Mouse (Mus musculus) 3134 (cell line): ENCODE measurements around the gene Pheta1.

Experiments used
- DNase-seq: peaks from one replicate; pipeline ENCODE4 v3.0.0-alpha.2; 2011; ENCODE audit warnings: low spot score; ENCODE audit not compliant: insufficient read length; ENCODE audit errors: extremely low read depth

Pheta1 gene

DNA sequence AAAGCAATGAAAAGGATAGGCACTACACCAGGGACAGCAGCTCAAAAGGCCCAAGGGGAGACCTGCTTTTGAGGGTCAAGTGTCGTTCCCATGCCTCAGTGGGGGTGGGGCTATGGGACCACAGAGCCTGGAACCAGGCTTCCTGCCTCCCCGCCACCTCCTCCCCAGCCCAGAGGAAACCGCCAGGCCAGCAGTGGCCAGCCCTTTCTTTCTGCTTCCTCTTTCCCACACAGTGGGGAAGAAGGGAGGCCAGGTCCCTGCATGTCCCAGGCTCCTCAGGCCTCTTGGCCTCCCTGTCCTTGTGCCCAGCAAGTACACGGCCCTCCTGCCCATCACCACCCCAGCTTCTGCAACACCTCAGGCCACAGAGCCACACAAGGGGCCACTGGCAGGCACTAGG is 24.7 kb upstream of the Pheta1 start:
- no peak for DNase-seq

DNA sequence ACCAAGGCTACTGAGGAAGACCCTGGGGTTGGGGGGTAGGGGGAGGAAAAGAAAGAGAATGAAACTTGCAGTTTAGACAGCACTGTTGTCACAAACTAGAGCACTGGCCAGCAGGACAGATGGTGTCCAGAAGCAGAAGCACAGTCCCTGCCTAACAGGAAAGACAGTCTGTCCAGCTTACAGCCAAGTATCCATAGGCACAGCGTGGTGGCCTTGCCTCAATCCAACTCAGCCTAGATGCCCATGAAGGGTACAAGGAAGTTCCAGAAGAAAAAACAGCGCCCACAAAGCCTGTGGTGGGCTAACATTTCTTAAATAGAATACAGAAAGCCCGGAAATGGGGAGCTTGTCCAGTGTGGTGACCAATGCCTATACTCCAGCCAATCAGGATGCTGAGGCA is 23.2 kb upstream of the Pheta1 start:
- no peak for DNase-seq

DNA sequence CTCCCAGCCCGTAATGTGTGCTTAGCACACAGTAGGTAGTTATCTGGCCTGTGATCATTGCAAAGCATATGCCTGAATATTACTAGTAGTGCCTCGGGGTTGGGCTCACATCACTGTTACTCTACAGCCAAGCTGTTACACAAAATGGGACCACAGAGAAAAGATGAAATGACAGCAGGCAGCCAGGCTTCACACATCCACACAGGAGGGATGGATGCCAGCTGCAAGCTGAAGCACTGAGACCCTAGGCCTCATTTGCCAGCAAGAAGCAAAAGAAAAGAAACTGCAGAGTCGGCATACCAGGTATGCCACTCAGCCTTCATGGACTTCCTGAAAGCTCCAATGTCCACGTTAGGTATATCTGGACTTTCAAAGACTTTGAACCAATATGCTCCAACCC is 20.9 kb upstream of the Pheta1 start:
- DNase-seq, result no peak

DNA sequence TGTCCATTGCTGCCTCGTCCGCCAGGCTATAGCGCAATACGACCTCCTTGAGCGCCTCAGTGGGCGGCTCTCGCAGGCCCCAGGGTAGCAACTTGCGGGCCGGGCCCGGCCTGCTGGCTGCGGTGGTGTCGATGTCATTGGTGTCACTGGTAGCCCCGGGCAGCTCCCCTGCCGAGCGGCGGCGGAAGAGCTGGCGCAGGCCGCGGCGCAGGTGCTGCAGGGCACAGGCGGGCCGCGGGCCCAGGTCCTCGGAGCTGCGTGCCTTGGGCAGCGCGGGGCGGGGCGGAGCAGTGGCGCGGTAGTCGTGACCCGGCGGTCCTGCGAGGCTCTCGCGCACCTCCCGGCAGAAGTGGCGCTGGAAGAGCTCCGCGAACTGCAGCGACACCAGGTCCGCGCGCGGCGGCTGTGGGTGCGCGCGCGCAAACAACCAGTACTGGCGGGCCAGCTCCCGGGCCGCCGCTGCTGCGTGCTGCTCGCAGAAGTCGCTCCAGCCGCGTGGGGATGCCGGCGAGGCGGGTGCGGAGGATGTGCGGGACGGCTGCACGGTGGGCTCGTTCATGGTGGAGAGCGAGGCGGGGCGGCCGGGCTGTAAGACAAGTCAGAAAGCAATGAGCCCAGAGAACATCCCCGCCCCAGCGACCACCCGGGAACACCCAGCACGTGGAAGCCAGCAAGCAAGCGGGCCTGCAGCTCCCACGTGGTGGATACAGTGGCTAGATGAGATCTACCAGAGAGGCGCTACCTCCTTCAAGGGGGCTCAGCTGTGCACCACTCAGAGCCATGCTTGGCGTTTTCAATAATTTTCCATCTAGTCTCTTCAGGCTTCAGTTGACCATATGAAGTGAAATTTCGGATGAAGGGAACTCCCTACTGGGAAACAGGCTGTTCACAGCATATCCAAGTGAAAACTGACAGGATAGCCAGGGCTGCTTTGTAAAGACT is 20.0 kb upstream of the Pheta1 start:
- no peak for DNase-seq

DNA sequence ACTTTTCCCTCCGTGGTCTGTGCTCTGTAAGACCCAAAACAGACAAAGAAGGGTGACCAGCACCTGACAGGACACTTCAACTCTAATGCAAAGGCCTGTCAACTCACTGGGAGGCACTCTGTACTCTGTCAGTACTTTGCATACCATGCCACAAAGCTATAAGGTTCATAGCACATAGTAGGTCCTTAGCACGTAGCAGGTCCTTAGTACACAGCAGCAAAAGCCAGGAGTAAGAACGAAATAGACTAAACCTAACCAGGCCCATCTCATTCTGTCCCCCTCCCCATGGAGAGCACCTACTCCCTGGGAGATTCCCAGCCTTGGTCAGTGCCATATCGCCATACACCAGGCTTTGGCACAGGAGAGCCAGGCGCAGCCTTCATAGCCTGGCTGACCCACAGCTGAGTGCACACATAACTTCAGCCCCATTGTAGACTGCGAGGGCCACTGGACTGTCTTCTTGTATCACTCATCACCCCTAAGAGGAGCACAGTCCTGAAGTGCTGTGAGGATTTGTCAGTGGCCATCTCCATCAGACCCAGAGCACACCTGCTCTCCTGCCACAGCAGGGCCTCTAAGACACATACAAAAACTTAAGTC is 17.7 kb upstream of the Pheta1 start:
- no peak for DNase-seq

DNA sequence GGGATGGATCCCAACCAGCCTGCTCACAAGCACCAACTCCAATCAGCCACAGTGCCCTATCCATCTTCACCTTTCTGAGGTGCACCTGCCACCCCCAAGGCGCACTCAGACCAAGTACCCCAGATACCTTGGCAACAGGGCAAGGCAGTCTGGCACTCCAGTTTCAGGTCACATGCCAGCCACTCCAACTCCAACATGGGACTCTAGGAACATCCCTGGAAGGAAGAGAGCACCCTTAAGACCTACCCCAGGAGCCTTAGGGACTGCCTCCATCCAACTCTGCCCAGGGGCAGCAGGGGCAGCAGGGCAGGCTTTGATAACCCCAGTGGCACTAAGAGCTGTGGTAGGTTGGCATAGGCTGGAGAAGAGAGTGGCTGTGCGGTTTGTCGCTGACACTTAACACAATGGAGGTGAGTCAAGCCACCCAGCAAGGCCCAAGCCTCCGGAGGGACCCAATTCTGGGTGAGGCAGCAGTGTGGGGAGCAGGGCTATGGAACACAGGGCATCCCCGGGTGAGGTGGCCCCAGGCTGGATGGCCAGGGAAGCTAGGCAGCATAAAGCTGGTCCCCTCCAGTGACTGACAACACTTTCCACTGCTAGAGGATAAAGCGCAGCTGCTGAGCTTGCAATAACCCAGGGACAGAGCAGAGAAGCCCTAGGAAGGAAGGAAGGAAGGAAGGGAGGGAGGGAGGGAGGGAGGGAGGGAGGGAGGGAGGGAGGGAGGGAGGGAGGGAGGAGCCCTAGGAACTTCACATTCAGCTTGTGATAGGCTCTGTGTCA is 16.2 kb upstream of the Pheta1 start:
- no peak for DNase-seq

DNA sequence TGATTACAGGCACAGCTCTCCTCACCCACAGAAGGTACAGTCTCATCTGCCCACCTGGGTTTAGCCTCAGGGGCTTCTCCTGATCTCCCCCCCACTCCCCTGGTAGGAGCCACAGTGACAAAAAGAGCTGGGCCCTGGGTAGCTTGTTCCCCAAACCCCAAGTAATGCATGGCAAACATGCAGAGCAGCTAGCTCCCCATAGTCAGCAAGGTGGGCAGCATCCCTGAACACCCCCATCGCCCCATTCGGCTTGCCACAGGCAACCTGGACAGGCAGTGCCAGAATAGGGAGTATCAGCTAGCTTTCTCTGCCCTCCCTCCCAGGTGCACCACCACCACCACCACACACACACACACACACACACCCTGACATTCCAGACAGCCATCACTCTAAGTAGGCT is 15.6 kb upstream of the Pheta1 start:
- DNase-seq, result no peak

DNA sequence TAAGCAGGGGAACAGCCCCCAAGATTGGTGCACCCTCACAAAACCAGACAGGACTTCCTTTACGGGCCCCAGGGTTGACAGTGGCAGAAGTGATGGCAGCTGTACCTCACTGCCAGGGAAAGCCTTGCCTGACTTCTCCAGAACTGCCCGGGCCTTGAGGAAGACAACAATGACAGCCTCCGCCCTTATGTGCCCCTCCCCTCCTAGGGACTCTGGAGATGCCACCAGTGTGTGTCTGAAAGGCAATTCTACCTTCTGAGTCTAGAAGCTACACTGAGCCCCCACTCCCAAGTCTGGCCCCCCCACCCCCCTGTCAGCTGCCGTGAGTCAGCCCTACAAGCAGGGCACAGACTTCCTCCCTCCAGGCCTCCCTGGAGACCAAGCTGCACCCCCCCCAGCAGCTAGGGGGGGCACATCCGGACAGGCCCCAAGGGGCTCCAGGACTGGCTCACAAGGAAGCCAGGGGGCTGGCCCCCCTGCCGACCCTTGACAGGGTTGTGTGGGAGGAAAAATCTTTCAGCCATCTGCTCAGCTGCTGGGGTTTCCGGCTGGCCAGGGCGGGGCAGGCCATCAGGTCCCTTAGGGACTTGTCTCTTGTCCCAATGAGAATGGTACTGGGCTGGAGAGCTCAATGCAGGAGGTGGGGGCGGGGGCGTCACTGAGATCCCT is 15.1 kb upstream of the Pheta1 start:
- DNase-seq, result peak; percentile 82

DNA sequence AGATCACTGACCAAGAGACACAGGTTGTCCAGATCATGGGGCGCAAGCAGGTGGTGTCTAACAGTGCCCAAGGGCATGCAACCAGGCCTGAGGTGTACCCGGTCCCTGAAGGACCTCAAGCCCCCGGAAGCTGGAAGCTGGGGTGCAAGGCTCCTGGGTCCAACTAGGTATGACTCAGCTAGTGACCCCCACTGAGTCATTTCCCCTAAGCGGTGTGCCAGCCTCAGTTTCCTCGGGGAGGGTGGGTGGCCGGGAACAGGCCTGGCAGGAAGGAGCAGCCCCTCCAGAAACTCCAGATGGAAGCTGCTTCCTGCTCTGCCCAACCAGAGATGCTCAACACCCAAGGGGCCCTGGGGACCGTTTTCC is 14.6 kb upstream of the Pheta1 start:
- DNase-seq, result no peak

DNA sequence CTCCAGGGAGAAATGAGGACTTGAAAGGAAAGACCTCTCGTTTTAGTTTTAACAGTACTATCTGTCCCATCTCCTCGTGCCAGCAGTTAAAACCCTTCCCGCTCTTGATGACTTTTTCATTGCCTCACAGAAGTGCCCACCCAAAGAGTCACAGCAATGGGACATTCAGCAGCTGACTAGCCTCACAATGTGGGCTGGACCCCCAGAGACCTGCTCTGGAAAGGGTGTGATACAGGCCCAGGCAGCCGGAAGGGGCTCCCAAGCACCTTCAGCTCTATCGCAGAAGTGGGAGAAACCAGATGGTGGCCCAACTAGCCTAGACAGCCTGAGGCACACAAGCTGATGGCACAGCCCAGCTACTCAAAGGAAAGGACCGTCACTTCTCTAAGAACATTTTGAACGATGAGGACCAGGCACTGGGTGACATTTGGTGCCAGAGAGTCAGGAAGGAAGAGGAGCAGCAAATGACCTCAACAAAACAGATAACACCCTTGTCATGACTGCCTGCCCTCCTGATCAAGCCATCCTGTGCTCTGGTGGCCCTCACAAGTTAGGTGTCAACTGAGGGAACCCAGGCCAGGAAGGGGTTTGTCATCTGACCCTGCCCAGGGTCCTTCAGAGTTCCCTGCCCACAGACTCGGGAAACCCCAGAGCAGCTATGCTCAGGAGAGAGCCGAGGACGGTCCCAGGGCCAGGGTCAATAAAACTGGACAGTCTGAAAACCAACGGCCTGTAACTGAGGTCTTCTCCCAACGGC is 13.6 kb upstream of the Pheta1 start:
- no peak for DNase-seq

DNA sequence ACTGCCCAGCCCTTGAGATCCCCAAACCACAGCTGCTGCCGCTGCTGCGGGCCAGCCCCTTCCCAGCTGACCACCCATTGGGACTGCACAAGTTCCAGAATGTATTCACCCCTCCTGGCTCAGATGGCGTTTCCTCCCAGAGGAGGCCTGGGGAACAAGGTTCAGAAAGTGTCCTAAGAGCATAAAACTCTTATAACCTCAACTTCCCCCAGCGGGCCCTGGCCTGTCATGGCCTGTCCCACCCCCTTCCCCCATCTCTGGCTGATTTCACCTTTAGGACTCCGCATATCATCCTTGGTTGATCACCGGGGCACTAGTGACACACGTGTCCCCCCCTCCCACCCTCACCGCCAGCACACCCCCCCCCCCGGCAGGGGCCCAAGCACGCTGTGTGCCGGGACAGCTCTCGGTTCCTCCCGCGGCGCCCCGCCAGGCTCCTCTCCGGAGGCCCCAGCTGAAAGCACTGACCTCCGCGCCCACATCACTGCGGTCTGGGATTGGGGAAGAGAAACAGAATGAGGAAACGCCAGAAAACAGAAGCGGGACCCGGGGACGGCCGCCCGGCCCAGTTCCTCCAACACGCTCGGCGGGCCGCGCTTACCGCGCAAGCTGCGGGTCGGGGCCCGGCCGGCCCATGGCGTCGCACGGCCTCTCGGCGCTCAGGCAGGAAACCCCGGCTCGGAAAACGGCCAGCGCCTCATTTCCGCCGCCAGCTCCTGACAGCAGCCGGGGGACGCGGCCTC is 12.7 kb upstream of the Pheta1 start:
- DNase-seq, result no peak

DNA sequence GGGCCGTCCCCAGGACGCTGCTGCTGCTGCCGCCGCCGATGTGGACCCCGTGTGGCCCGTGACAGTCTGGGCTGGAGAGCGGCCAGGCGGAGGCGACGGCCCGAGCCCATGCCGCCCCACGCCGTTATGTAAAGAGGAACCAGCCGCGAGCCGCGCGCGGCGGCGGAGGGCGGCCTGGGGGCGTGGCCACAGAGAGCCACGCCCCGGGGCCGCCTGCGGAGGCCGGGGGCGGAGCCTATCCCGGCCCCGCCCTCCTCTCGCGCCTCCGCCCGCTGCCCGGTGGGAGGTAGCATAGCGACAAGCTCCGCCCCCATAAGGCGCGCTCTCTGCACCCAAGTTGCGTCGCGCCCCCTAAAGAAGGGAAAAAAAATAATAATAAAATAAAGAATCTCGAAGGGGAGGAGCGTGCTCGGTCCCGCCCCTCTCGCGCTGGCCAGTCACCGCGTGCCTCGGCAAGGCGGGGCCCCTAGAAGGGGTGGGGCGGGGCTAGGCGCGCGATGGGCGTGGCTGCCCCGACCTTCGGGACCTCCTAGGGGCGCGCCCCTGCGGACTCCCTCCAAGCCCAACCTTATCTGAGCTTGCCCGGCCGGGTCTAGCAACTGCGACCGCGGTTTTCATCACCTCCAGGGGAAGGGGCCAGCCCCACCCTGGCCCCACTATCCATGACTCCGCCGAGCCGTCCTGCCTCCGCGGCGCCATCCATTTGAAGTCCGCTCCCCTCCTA is 11.9 kb upstream of the Pheta1 start:
- peak; percentile 93 for DNase-seq

DNA sequence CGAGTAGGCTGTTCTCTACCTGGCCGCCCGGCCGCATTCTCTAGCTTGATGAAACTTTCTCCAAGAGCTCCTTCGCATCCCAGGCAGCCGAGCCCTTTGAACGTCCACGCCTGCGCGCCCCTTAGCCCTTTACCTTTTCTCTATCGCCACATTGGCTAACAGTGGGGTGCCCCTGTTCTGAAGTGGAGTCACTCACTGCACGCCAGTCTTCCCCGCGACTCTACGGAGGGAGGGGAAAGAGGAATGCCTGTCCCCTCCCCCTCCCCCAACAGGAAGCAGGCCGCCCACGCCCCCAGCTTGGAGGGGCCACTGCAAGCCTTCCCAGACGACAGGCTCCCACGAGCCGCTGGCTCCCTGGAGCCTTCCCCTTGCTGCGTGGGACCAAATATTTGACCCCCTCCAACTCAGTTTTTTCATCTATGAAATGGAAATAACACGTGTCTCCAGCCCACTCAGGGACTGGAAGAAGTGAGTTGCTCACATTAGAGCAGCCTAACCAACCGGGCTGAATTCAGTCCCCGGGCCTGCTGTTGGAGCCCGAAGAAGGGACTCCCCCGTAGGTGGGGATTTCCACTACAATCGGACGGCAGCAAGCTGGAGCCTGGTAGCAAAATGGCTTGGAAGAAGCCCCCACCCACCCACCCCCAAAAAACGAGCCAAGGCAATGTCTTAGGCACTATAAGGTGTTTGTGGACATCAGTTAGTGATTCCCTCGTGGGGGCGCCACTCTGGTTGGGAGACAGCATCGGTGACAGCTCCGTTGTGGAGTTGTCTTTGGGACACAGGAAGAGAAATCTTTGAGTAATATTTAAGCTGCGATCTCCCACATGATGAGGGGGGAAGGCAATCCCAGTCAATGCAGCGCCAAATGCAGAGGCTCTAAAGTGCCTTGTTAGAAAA is 11.1 kb upstream of the Pheta1 start, which contains the start of gene Sh2b3:
Gene Sh2b3 (minus strand): TSS at position 206 of the 900 bp plus-strand sequence.
- no peak for DNase-seq

DNA sequence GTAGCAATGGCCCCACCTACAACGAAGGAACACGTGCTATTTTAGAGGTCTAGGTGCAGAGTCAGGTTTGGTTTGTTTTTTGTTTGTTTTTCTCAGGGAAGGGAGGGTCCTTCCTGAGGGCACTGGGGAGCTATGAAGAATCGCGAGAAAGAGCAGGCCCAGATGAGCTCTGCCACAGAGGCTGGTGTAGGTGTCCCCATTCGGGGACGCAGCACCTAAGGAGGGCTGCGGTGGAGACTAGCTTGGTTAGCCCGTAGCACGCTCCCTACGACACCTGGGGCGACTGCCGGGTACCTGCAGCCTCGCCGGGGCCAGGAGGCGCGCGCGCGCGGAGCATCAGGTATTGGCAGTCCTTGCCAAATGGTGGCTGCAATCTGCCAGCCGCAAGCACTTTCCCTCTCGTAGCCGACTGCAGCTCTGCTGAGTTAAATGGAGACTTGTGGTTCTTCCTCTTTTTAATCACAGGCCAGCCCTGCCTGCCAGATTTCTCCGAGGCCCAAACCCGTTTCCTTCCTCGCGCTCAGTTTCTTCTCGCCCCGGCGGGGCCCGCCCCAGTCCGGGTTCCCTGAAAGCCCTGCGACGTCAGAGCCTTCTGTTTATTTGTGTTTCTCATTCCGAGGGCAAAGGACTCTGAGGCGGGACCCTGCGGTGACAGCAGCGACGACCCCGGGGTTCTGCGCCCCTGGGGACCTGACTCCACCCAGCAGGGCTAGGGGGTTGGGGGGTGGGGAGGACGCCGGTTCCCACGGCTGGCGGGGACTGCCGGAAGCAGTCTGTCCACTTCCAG is 10.2 kb upstream of the Pheta1 start:
- DNase-seq, result no peak

DNA sequence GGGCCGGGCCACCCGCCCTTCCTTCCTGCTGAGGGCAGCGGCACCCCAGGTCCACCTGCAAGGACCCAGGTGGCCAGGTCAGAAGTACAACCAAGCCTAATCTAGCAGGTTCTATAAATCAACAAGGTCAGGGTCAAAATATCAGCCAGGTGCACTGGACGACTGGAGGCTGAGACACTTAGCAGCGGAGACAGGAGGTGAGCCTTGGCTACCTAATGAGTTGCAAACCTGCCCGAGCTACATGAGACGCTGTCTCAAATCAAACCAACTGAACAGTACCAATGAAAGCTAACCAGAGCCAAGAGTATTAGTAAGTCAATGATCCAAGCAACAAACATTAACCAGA is 9.7 kb upstream of the Pheta1 start:
- no peak for DNase-seq

DNA sequence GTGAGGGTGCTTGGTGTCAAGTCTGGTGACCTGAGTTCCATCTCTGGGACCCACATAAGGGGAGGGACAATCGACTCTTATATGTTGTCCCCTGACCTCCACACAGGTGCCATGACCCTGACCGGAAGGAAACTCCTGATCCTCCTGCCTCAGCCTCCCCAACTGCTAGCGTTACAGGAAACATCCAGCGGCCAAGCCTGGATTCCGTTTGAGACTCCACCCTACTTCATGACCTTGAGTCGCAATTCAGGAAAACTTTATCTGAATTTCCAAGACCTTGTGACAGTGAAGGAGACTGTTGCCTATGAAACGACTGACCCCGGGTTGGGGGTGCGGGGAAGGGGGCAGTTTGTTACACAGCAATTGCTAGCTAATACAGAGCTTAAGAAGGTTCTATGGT is 7.3 kb upstream of the Pheta1 start:
- DNase-seq, result no peak

DNA sequence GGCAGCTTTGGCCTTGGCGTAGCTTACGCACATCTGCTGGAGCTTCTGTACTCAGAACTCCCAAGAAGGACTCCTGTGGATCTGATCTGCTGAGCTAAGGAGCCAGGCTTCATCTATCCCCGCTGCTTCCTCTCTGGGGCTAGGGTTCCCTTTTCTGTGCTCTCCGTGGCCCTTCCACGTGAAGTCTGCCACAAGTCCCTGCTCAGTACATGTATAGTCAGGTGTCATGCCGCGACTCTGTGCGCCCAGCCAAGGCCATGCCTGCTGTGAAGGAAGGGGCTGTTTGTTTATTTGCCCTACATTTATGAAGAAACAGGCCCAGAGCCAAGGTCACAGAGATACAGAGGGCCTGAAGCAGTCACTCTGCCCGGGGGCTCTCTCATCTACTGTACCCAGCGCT is 6.8 kb upstream of the Pheta1 start:
- no peak for DNase-seq
